23 mouse cellular contexts compared by ENCODE assay signal in genomic region chr7:57166931-57167330, GRCm38 (mm10).
DNase-seq lines count a peak whose midpoint lies in the region; ATAC-seq lines count a peak whose summit lies in the region.
"Had no signal": no experiment of that assay in that cellular context is flagged by ENCODE, and none has a peak within 500 bp of the region (broad histone marks: within the 10 kb centered on the region; RNA-seq: fewer than 3 reads in every experiment).

No protein-coding gene starts in this region.

- no peaks in the 10 kb centered on the region for H3K27me3 ChIP-seq in kidney, embryonic 15.5 days
- H3K27me3 ChIP-seq: limb, embryonic 12.5 days; liver, embryonic 12.5 days; neural tube, embryonic 12.5 days had no signal

- 0 out of 2 replicates have a peak, but pooled peaks cover 6% of the 10 kb centered on the region for H3K4me1 ChIP-seq in kidney, embryonic 15.5 days
- H3K4me1 ChIP-seq: forebrain, embryonic 10.5 days; limb, embryonic 12.5 days; liver, embryonic 12.5 days; neural tube, embryonic 12.5 days had no signal

- DNase-seq in adrenal gland, postnatal 14 days = peak; percentile 36
- no peak for DNase-seq in adrenal gland, adult 8-10 months
- peak; percentile 21 for DNase-seq in kidney, adult 11 months
- peak; percentile 8 for DNase-seq in urinary bladder, postnatal 14 days (ENCODE audit: low spot score)
- no peak for DNase-seq in urinary bladder, postnatal 25 days (ENCODE audit: low spot score)
- DNase-seq in spleen, postnatal 10 days (ENCODE audit: low spot score in 2 of 2) = no peak
- DNase-seq in retina, embryonic 14.5 days (ENCODE audit: low spot score) = no peak
- DNase-seq: cerebellum, adult 11-12 months; cerebellum, postnatal 25 days; embryo, embryonic 11 days; gastrocnemius, postnatal 10 days; lung, adult 2 months; lung, postnatal 36 days; right cerebral cortex, postnatal 14 days; spleen, adult 18-20 months; thymus, postnatal 36 days had no signal

- WGBS in kidney, embryonic 15.5 days = 60% methylated on average over 3 of the region's 3 CpGs

- no peak overlapping the region for H3K4me2 ChIP-seq in kidney, embryonic 15.5 days
- H3K4me2 ChIP-seq: limb, embryonic 12.5 days; liver, embryonic 12.5 days; neural tube, embryonic 12.5 days had no signal

- H3K27ac ChIP-seq in kidney, embryonic 15.5 days = no peak overlapping the region
- H3K27ac ChIP-seq: forebrain, embryonic 10.5 days; limb, embryonic 12.5 days; liver, embryonic 12.5 days; neural tube, embryonic 12.5 days had no signal

- no peak overlapping the region for H3K9ac ChIP-seq in kidney, embryonic 15.5 days
- H3K9ac ChIP-seq: limb, embryonic 12.5 days; liver, embryonic 12.5 days; neural tube, embryonic 12.5 days had no signal

- no peak for ATAC-seq in kidney, embryonic 15.5 days (replicated peaks; ENCODE audit: low FRiP score)
- ATAC-seq: activated CD4-positive, CD25-positive, alpha-beta regulatory T cell, adult 4 months; liver, embryonic 12.5 days had no signal

- H3K4me3 ChIP-seq in kidney, embryonic 15.5 days (replicated peaks) = no peak overlapping the region
- H3K4me3 ChIP-seq: forebrain, embryonic 10.5 days; limb, embryonic 12.5 days; liver, embryonic 12.5 days; neural tube, embryonic 12.5 days had no signal

- H3K36me3 ChIP-seq in kidney, embryonic 15.5 days = no peaks in the 10 kb centered on the region
- H3K36me3 ChIP-seq: forebrain, embryonic 10.5 days; G1E; limb, embryonic 12.5 days; liver, embryonic 12.5 days; neural tube, embryonic 12.5 days had no signal

- H3K9me3 ChIP-seq in kidney, embryonic 15.5 days (replicated peaks) = no peaks in the 10 kb centered on the region
- H3K9me3 ChIP-seq: forebrain, embryonic 10.5 days; limb, embryonic 12.5 days; liver, embryonic 12.5 days; neural tube, embryonic 12.5 days had no signal

Comparison
In these comparisons a context has a peak if more than half of its experiments do, and no peak if none do; other contexts are left out.
1. DNase-seq: peak in adrenal gland, postnatal 14 days (single experiment), kidney, adult 11 months (single experiment) and urinary bladder, postnatal 14 days (single experiment); none in adrenal gland, adult 8-10 months (single experiment), urinary bladder, postnatal 25 days (single experiment), spleen, postnatal 10 days (0 of 2) and retina, embryonic 14.5 days (single experiment).